Mouse (Mus musculus): Measurements from ENCODE around the gene Atg13.

DNA sequence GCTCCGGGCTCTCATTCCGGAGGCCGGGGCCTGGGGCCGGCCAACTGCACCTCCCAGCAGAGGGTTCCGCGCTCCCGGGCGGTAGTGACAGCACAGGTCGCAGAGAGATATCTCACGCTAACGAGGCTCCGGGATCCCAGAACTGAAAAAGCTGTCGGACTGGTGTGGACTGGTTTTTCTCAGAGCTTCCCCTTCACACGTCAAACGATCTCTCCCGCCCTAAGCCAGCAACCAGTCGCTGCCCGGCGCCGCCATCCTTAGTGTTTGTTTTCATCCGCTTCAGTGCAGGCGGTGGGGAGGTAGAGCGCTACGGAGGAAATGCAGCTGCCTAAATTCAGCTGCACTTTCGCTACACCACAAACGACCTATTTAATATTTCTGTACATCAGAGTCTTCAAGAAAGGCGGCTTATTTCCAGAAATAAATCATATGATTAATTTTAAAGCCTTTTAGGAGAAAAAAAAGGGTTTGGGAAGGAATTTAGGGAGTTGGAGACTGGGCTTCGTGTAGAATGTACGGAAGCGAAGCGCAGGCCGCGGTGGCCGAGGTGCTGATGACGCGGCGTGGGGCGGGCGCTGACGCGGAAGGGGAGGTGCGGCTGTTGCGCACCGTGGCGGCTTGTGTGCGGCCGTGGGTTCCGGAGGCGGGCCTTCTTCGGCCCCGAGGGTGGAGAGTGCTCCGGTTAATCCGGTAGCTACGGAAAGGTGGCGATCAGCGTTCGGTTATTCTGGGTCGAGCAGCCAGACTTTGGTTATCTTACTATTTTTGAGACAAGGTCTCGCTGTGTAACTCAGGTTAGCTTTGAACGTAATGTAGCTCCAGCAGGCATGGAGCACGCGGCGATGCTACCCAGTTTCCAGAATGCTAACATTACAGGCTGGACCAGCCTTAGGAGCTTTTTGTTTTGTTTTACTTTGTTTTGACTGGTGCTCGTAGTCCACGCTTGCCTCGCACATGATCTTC, at the start of gene Atg13, which contains the start of gene Harbi1:
- TF ChIP-seq CTCF (conservative IDR thresholded peaks at IDR 0.05 in 1 of 2, IDR thresholded peaks at IDR 0.05 in 1 of 2; ENCODE audit: low read depth in 2 of 2, low read length in 2 of 2) (0 out of 4 replicates have a peak, but pooled peaks of 1 of the 2 experiments have one; percentile 1), BHLHE40 (IDR thresholded peaks at IDR 0.05; ENCODE audit: low read depth, low read length) (peak; percentile 77), MXI1 (IDR thresholded peaks at IDR 0.05; ENCODE audit: low read depth, low read length) (peak; percentile 88), ZC3H11A (IDR thresholded peaks at IDR 0.05; ENCODE audit: low read depth, low read length) (peak; percentile 100), EP300 (IDR thresholded peaks at IDR 0.05; ENCODE audit: low read length) (no peak), POLR2A (IDR thresholded peaks at IDR 0.05; ENCODE audit: low read depth, low read length) (peak; percentile 86), CHD2 (IDR thresholded peaks at IDR 0.05; ENCODE audit: low read length) (peak; percentile 64; the same call in 1 of the 2 replicates), UBTF (IDR thresholded peaks at IDR 0.05; ENCODE audit: low read depth, low read length) (no peak), TBP (conservative IDR thresholded peaks at IDR 0.05; ENCODE audit: low read depth, low read length) (peak; percentile 70), KAT2A (IDR thresholded peaks at IDR 0.05; ENCODE audit: insufficient replicate concordance, low read length) (0 out of 2 replicates have a peak, but pooled peaks have one; percentile 64), E2F4 (IDR thresholded peaks at IDR 0.05; ENCODE audit: insufficient replicate concordance, low read depth, low read length) (no peak), MEF2A (IDR thresholded peaks at IDR 0.05; ENCODE audit: borderline replicate concordance, low read depth, low read length) (peak; percentile 50; the same call in 1 of the 2 replicates)
